Mouse (Mus musculus): ENCODE data around the gene Glis1. TPM values are rescaled to one million over a fixed set of nuclear protein-coding genes. Genes with fewer than 3 reads are reported as not detected.

Gene Glis1
- polyA plus RNA-seq, 1 experiment = 0.40 TPM

GRCm38 (mm10) chr4:107628921-107629411 is 194.6 kb downstream of the Glis1 start:
- H3K27me3 ChIP-seq (ENCODE audit: control insufficient read depth, insufficient read depth, insufficient read length) = peaks cover 69% of the 10 kb centered on the region
- no peaks in the 10 kb centered on the region for H3K36me3 ChIP-seq (ENCODE audit: control insufficient read depth, insufficient read depth)
- no peak overlapping the region for H3ac ChIP-seq (ENCODE audit: control insufficient read depth, insufficient read length, low read depth)
- H3K79me3 ChIP-seq (ENCODE audit: low read depth) = no peaks in the 10 kb centered on the region
- H3K79me2 ChIP-seq (ENCODE audit: control insufficient read depth, insufficient read depth) = no peaks in the 10 kb centered on the region
- no peak overlapping the region for H3K4me3 ChIP-seq (ENCODE audit: insufficient read depth, poor library complexity, severe bottlenecking)
- no peak for TF ChIP-seq CEBPB (IDR thresholded peaks at IDR 0.05; ENCODE audit: low read depth)
- no peak for TF ChIP-seq FOSL1 (IDR thresholded peaks at IDR 0.05; ENCODE audit: insufficient read depth, low read length, poor library complexity, severe bottlenecking)
- TF ChIP-seq USF1 (IDR thresholded peaks at IDR 0.05; ENCODE audit: low read depth) = no peak
- no peak for TF ChIP-seq MYOD1 (IDR thresholded peaks at IDR 0.05; ENCODE audit: control insufficient read depth, insufficient read length, low read depth)
- no peak for TF ChIP-seq MAX (IDR thresholded peaks at IDR 0.05)
- no peak for TF ChIP-seq CTCF (IDR thresholded peaks at IDR 0.05; ENCODE audit: control insufficient read depth, insufficient read depth, insufficient read length)
- no peak for TF ChIP-seq MYOG (IDR thresholded peaks at IDR 0.05; ENCODE audit: control insufficient read depth, extremely low read depth, insufficient read length)

DNA sequence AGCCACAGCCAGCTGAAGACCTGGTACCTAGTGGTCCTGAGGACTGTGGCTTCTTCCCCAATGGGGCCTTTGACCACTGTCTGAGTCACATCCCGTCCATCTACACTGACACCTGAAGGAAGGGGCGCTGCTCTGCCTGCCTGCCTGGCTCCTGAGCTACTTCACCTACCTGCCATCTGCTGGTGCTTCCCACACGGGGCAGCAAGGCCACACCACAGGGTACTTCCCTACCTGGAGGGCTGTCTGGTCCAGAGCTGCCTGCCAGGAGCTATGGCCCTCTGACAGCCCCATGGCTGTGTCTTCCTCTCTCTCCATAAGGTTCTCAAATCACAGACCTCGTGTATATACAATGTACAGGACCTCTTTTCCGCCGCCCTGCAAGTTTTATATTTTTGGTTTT is 200.2 kb downstream of the Glis1 start:
- Histone ChIP-seq H3K27me3 (ENCODE audit: control insufficient read depth, insufficient read depth, insufficient read length) (peaks cover 67% of the 10 kb centered on the region), H3K4me3 (ENCODE audit: insufficient read depth, poor library complexity, severe bottlenecking) (no peak overlapping the region), H3ac (ENCODE audit: control insufficient read depth, insufficient read length, low read depth) (no peak overlapping the region), H3K36me3 (ENCODE audit: control insufficient read depth, insufficient read depth) (no peaks in the 10 kb centered on the region), H3K79me2 (ENCODE audit: control insufficient read depth, insufficient read depth) (no peaks in the 10 kb centered on the region), H3K79me3 (ENCODE audit: low read depth) (no peaks in the 10 kb centered on the region)
- TF ChIP-seq CTCF (IDR thresholded peaks at IDR 0.05; ENCODE audit: control insufficient read depth, insufficient read depth, insufficient read length) (no peak), FOSL1 (IDR thresholded peaks at IDR 0.05; ENCODE audit: insufficient read depth, low read length, poor library complexity, severe bottlenecking) (no peak), MAX (IDR thresholded peaks at IDR 0.05) (no peak), CEBPB (IDR thresholded peaks at IDR 0.05; ENCODE audit: low read depth) (no peak), MYOD1 (IDR thresholded peaks at IDR 0.05; ENCODE audit: control insufficient read depth, insufficient read length, low read depth) (no peak), MYOG (IDR thresholded peaks at IDR 0.05; ENCODE audit: control insufficient read depth, extremely low read depth, insufficient read length) (no peak), USF1 (IDR thresholded peaks at IDR 0.05; ENCODE audit: low read depth) (no peak)

DNA sequence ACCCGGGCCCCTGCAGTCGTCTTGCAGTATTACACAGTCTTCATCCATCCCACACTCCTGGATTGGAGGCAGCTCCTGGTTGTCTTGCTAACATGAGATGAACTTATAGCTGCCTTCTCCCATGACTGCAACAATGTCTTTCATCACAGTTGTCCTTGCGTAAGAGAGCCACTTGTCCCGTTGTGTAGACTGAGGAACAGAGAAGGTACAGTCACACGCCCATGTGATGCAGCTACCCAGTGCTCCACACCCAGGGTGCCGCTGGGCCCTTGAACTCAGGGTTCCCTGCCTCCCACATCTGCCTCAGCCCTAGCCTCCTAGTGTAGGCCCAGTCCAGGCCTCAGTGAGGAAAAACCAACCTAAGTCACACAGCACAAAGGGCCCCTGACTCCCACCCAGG is 201.7 kb downstream of the Glis1 start:
- H3K79me3 ChIP-seq (ENCODE audit: low read depth) = no peaks in the 10 kb centered on the region
- peaks cover 55% of the 10 kb centered on the region for H3K27me3 ChIP-seq (ENCODE audit: control insufficient read depth, insufficient read depth, insufficient read length)
- H3ac ChIP-seq (ENCODE audit: control insufficient read depth, insufficient read length, low read depth) = no peak overlapping the region
- no peaks in the 10 kb centered on the region for H3K79me2 ChIP-seq (ENCODE audit: control insufficient read depth, insufficient read depth)
- no peak overlapping the region for H3K4me3 ChIP-seq (ENCODE audit: insufficient read depth, poor library complexity, severe bottlenecking)
- H3K36me3 ChIP-seq (ENCODE audit: control insufficient read depth, insufficient read depth) = no peaks in the 10 kb centered on the region
- TF ChIP-seq CEBPB (IDR thresholded peaks at IDR 0.05; ENCODE audit: low read depth) = no peak
- no peak for TF ChIP-seq FOSL1 (IDR thresholded peaks at IDR 0.05; ENCODE audit: insufficient read depth, low read length, poor library complexity, severe bottlenecking)
- no peak for TF ChIP-seq CTCF (IDR thresholded peaks at IDR 0.05; ENCODE audit: control insufficient read depth, insufficient read depth, insufficient read length)
- no peak for TF ChIP-seq MYOD1 (IDR thresholded peaks at IDR 0.05; ENCODE audit: control insufficient read depth, insufficient read length, low read depth)
- no peak for TF ChIP-seq MYOG (IDR thresholded peaks at IDR 0.05; ENCODE audit: control insufficient read depth, extremely low read depth, insufficient read length)
- no peak for TF ChIP-seq USF1 (IDR thresholded peaks at IDR 0.05; ENCODE audit: low read depth)
- no peak for TF ChIP-seq MAX (IDR thresholded peaks at IDR 0.05)

DNA sequence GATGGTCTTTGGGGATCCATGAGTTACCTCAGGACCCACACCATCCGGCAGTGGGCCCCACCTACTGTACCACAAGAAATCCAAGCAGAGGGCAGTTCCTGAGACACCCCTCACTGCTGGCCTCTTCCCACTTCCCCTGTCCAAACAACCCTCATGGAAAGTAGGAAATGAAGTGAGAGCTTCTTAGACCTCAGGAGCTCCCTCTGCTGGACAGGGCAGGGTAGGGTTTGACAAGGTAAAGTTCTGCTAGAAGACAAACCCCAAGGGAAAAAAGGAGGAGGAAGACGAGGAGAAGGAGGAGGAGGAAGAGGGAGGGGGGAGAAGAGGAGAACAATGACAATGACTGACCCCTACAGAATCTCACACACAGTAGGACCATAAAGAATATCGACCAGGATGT is 203.3 kb downstream of the Glis1 start:
- Histone ChIP-seq H3K27me3 (ENCODE audit: control insufficient read depth, insufficient read depth, insufficient read length) (peaks cover 46% of the 10 kb centered on the region), H3K79me2 (ENCODE audit: control insufficient read depth, insufficient read depth) (no peaks in the 10 kb centered on the region), H3K36me3 (ENCODE audit: control insufficient read depth, insufficient read depth) (no peaks in the 10 kb centered on the region), H3K4me3 (ENCODE audit: insufficient read depth, poor library complexity, severe bottlenecking) (no peak overlapping the region), H3K79me3 (ENCODE audit: low read depth) (no peaks in the 10 kb centered on the region), H3ac (ENCODE audit: control insufficient read depth, insufficient read length, low read depth) (no peak overlapping the region)
- TF ChIP-seq CTCF (IDR thresholded peaks at IDR 0.05; ENCODE audit: control insufficient read depth, insufficient read depth, insufficient read length) (no peak), MYOG (IDR thresholded peaks at IDR 0.05; ENCODE audit: control insufficient read depth, extremely low read depth, insufficient read length) (no peak), FOSL1 (IDR thresholded peaks at IDR 0.05; ENCODE audit: insufficient read depth, low read length, poor library complexity, severe bottlenecking) (no peak), CEBPB (IDR thresholded peaks at IDR 0.05; ENCODE audit: low read depth) (no peak), MAX (IDR thresholded peaks at IDR 0.05) (no peak), MYOD1 (IDR thresholded peaks at IDR 0.05; ENCODE audit: control insufficient read depth, insufficient read length, low read depth) (no peak), USF1 (IDR thresholded peaks at IDR 0.05; ENCODE audit: low read depth) (no peak)

- Histone ChIP-seq H3K79me2 (ENCODE audit: control insufficient read depth, insufficient read depth) (no peaks in the 10 kb centered on the region), H3K4me3 (ENCODE audit: insufficient read depth, poor library complexity, severe bottlenecking) (no peak overlapping the region), H3ac (ENCODE audit: control insufficient read depth, insufficient read length, low read depth) (no peak overlapping the region), H3K27me3 (ENCODE audit: control insufficient read depth, insufficient read depth, insufficient read length) (peaks cover 39% of the 10 kb centered on the region), H3K36me3 (ENCODE audit: control insufficient read depth, insufficient read depth) (no peaks in the 10 kb centered on the region), H3K79me3 (ENCODE audit: low read depth) (no peaks in the 10 kb centered on the region)
- TF ChIP-seq USF1 (IDR thresholded peaks at IDR 0.05; ENCODE audit: low read depth) (no peak), MYOD1 (IDR thresholded peaks at IDR 0.05; ENCODE audit: control insufficient read depth, insufficient read length, low read depth) (no peak), MAX (IDR thresholded peaks at IDR 0.05) (no peak), FOSL1 (IDR thresholded peaks at IDR 0.05; ENCODE audit: insufficient read depth, low read length, poor library complexity, severe bottlenecking) (no peak), CTCF (IDR thresholded peaks at IDR 0.05; ENCODE audit: control insufficient read depth, insufficient read depth, insufficient read length) (no peak), CEBPB (IDR thresholded peaks at IDR 0.05; ENCODE audit: low read depth) (no peak), MYOG (IDR thresholded peaks at IDR 0.05; ENCODE audit: control insufficient read depth, extremely low read depth, insufficient read length) (no peak)
Measured at GRCm38 (mm10) chr4:107638303-107638702, 203.9 kb downstream of the Glis1 start.
